Mouse (Mus musculus) adrenal gland, postnatal 10 days (tissue): ENCODE measurements around the gene Fbp1. TPM values are rescaled to one million over a fixed set of nuclear protein-coding genes. Genes with fewer than 3 reads are reported as not detected.
"Not testable (repeated sequence)": the region's sequence is repeated elsewhere in the genome, so short reads cannot be mapped to it uniquely, and the experiment has no call there.

Experiments
- DNase-seq: peaks from one replicate; pipeline ENCODE4 v3.0.0; 2021; ENCODE audit warnings: mixed read lengths
- total RNA-seq, 2 experiments: library from RNA; stranded (reverse); gene quantifications; 2 replicates each; pipeline ENCODE4 v1.2.3; 2021

Fbp1 gene
- total RNA-seq, 2 experiments from 2014 or later, result 112 to 337 TPM

- no peak for DNase-seq
Measured at GRCm38 (mm10) chr13:62884536-62884935, 3.5 kb downstream of the Fbp1 start.

DNA sequence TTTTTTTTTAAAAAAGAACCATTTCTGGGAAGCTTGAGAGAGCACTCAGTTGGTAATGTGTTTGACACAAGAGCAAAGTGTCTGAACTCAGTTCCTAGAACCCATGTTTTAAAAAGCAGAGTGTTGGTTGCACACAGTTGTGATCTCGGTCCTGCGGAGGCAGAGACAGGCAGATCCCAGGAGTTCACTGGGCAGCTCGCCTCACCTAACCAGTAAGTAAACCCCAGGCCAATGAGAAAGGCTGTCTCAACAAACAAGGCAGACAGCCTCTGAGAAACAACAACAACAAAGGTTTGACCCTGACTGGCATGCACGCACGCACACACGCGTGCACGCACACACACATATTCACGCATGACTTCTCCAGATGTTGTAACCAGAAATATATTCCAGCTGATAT, 4.2 kb downstream of the Fbp1 start:
- DNase-seq, result no peak

- peak; percentile 44 for DNase-seq
Measured at GRCm38 (mm10) chr13:62883436-62883835, 4.6 kb downstream of the Fbp1 start.

GRCm38 (mm10) chr13:62882856-62883255, 5.2 kb downstream of the Fbp1 start:
- DNase-seq, result no peak

- DNase-seq, result peak; percentile 44
Measured at GRCm38 (mm10) chr13:62881336-62881735, 6.7 kb downstream of the Fbp1 start.

DNA sequence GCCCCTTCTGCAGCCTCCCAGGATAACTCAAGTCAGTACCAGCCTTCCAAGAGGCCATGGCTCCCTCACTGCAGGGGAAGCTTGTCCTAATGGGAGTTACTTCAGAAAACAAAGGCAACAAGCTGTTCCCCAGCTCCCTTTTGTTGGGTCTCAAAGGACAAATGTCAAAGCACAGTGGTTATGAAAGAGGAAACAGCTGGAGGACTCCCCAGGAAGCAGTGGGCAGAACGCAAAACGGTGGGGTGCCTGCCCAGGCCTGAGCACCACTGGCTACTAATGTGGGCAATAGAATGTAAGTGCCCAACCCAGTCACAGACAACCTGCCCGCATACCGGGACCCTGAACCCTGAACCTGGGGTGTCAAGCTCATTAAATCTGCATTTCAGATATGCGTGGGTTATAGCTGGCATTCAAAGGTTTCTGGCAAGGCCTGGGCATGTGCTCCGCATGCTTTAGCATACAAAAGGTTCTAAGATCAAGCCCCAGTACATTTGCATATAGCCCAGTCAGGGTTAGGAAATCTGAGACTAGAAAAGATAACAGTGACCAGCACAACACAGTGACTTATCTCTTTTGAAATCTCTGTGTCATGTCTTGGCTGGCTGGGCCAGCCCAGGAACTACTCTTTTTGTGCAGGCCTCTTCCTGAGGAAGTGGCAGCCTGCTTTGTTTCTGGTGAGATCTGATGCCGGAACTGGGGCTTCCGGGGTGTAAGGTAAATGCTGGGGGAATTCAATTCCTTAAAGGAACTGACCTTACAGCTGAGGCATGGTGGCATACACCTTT, 8.1 kb downstream of the Fbp1 start:
- DNase-seq, result no peak

DNA sequence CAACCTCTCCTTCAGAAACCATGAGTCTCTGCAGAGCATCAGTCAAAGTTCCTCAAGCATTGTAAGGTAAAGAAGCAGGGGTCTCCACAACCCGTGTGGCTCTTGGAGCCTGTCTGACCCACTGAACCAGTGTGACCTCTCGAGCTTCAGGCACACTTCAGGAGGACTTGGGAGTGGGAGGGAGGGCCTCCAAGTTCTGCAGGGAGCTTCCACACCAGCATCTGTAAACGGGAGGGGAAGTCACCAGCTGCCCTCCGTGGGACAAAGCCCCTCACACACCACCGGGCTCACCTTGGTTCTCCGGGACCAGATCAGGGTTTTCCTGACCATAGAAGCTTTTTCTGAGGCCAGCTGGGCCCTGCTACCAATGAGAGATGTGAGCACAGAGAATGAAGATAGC, 8.7 kb downstream of the Fbp1 start:
- DNase-seq, result no peak

GRCm38 (mm10) chr13:62877247-62877646, 10.8 kb downstream of the Fbp1 start:
- peak; percentile 24 for DNase-seq

- DNase-seq, result no peak
Measured at GRCm38 (mm10) chr13:62876111-62876510, 12.0 kb downstream of the Fbp1 start.

DNA sequence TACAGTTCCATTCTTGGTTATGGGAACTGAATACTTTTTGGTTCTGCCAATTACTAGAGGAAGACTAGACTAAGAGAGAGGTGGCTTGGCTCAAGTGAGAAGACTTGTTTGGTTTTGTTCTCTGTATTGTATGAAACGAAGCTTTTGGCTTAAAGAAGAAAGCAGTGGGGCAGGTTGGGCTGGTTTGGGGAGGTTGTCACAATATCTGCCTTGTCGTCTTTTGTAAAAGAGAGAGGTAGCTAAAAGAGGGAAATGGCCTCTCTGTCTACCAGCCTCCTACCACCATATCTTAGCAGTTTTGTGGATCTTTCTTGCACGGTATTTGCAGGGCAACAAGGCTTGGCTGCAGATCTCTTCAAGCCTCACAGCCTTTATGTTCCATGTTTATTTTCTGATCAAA, 15.8 kb downstream of the Fbp1 start:
- DNase-seq, result no peak

- DNase-seq, result no peak
Measured at GRCm38 (mm10) chr13:62870605-62871004, 17.5 kb downstream of the Fbp1 start.

DNA sequence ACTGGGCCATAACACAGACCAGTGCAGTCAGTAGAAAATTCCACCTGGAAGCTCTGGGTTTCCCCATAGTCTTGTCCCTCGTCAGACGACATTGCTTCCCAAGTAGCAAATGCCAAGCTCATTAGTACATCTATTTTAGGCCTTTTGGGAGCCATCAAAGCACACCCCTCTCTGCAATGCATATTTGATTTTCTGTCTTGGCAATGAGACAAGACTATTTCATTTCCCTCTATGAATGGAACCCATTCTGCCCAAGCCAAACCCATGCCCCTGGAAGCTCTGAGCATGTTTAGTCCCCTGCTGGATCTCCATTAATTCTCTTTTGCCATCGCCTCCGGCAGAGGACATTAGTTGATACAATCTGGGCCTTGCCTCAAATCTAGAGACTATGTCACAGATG, 21.3 kb downstream of the Fbp1 start:
- no peak for DNase-seq

GRCm38 (mm10) chr13:62865651-62866315, 22.3 kb downstream of the Fbp1 start:
- no peak for DNase-seq

- no peak for DNase-seq
Measured at GRCm38 (mm10) chr13:62863771-62864170, 24.3 kb downstream of the Fbp1 start.

DNA sequence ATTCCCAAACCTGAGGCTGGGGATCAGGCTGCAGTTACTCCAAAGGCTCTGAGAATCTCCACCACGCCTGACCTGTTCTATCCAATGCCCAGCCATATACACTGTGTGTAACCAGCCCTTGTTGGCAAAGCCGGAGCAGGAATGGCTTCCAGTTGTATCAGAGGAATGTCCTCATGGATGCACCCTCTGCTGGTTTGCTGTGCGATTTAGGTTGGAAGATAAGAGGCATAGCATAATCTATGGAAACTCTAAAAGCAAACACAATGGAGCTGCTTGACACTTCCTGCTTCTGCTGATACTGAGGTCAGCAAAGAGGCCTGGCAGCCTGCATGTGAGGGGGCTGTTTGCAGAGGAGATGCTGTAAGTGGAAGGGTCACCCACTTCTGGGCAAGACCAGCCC, 25.2 kb downstream of the Fbp1 start:
- no peak for DNase-seq

- no peak for DNase-seq
Measured at GRCm38 (mm10) chr13:62860068-62860467, 28.0 kb downstream of the Fbp1 start.

GRCm38 (mm10) chr13:62859251-62859650, 28.8 kb downstream of the Fbp1 start:
- not testable (repeated sequence) for DNase-seq

DNA sequence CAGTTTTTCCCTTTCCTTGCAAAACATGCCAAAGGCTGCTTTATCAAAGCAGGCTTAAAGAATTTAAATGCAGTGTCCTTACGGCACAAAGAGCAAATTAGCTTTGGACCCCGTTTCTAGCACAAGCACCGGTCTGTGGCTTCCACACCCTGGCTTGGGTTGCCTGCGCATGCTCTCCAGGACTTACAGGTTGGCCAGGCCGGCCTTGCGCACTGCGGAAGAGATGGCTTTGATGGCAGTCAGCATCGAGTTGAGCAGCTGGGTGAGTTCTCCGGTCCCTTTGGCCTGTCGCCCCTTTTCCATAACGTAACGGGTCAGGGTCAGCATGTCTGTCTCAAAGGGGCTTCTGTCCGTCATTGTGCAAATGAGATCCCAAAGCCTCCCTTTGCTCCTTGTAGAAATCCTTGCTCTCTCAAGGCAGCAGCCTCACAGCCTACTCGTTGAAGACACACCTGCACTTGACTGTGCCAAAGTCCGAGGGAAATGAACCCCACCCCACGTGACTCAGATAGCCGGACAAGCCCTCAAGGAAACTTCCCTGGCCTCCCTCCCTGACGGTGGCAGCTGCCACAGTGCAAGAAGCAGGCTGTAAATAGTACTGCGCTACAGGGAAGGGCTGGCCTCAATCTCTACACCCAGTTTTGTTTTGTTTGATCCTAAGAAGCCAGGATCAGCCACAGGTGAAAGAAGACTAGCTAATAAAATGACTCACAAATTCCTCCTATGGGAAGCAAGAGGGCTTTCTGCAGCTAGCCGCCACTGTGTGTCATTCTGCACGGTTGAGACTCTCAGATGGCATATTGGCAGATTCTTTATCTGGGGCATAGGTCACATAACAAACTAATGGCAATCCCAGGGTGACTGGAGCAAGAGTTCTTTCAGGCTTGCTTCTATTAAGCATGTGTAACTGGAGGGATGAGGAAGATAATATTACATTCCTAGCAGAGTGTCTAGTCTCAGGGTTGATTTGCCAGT, 29.9 kb downstream of the Fbp1 start, which contains the start of gene Fbp2:
Fbp2 (minus strand) TSS at position 482 of the 975 bp plus-strand sequence.
- DNase-seq, result peak; percentile 19

- DNase-seq, result peak; percentile 25
Measured at GRCm38 (mm10) chr13:62856850-62857249, 31.2 kb downstream of the Fbp1 start.

GRCm38 (mm10) chr13:62856305-62856675, 31.8 kb downstream of the Fbp1 start:
- peak; percentile 81 for DNase-seq

DNA sequence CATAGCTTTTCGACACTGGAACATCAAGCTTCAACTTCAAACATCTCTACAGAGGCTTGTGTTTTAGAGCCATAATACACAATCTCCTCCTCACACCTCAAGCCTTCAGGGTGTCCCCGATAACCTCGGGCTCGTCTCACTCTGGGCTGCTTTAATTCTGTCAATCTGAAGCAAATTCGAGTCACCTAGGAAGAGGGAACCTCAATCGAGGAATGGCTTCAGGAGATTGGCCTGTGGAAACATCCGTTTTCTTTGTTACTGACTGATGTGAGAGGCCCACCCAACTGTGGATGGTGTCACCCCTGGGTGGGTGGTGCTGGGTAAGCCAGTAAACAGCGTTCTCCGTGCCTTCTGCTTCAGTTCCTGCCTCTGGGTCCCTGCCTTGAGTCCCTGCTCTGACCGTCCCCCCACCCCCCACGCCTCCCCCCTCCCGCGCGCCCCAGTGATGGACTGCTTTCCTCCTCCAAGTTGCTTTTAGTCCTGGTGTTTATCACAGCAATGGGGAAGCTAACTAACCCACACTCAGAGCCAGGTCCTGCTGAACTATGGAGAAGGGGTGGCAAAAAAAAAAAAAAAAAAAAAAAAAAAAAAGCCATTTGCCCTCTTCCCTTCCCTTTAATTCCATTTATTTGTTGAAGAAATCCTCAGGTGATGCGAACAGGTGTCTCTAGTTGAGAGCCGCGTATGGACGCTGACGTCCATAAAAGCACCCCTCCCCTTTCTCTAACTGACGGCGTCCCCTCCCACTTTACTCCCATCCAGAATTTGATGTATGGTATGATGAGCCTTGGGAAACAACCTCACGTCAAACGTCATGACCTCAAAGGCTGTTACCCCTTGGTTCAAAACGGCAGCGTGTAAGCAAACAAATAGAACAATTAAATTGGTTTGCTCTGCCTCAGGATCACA, 32.4 kb downstream of the Fbp1 start:
- DNase-seq, result no peak
